Mouse (Mus musculus) heart, adult 8-10 months (tissue): ENCODE results near the gene Wfikkn1. TPM values are rescaled to one million over a fixed set of nuclear protein-coding genes. Genes with fewer than 3 reads are reported as not detected.

Source experiments
- DNase-seq: peaks from one replicate; pipeline ENCODE4 v3.0.0; 2022; ENCODE audit warnings: low spot score
- total RNA-seq, 4 experiments: library from RNA; stranded (reverse); gene quantifications; 2 replicates each; pipeline ENCODE4 v1.2.4; 2022

The Wfikkn1 gene
- total RNA-seq, 4 experiments from 2014 or later: 0.44 to 0.57 (median 0.51) TPM

GRCm38 (mm10) chr17:25837533-25837932 lies 43.1 kb downstream of the Wfikkn1 start:
- DNase-seq: no peak

GRCm38 (mm10) chr17:25837076-25837410 lies 43.6 kb downstream of the Wfikkn1 start, which contains the start of gene Rhbdl1:
Rhbdl1 (minus strand) TSS chr17:25837295.
- no peak for DNase-seq

GRCm38 (mm10) chr17:25836397-25837075 lies 44.1 kb downstream of the Wfikkn1 start:
- DNase-seq: no peak

- DNase-seq: no peak
Measured at GRCm38 (mm10) chr17:25835816-25836215, 44.8 kb downstream of the Wfikkn1 start.

- no peak for DNase-seq
Measured at GRCm38 (mm10) chr17:25835301-25835700, 45.4 kb downstream of the Wfikkn1 start.

GRCm38 (mm10) chr17:25834595-25835222 lies 45.9 kb downstream of the Wfikkn1 start:
- no peak for DNase-seq

- DNase-seq: no peak
Measured at GRCm38 (mm10) chr17:25833961-25834594, 46.6 kb downstream of the Wfikkn1 start.

- DNase-seq: peak; percentile 92
Measured at GRCm38 (mm10) chr17:25833291-25833663, 47.4 kb downstream of the Wfikkn1 start, which contains the start of gene Stub1. Stub1 (minus strand) TSS chr17:25833404.

- peak; percentile 99 for DNase-seq
Measured at GRCm38 (mm10) chr17:25832436-25833290, 48.0 kb downstream of the Wfikkn1 start.

GRCm38 (mm10) chr17:25831451-25832281 lies 49.0 kb downstream of the Wfikkn1 start:
- no peak for DNase-seq

GRCm38 (mm10) chr17:25830806-25831431 lies 49.7 kb downstream of the Wfikkn1 start:
- no peak for DNase-seq

- no peak for DNase-seq
Measured at GRCm38 (mm10) chr17:25830200-25830753, 50.4 kb downstream of the Wfikkn1 start.

- DNase-seq: no peak
Measured at GRCm38 (mm10) chr17:25829558-25830017, 51.1 kb downstream of the Wfikkn1 start.

- peak; percentile 76 for DNase-seq
Measured at GRCm38 (mm10) chr17:25828712-25829557, 51.7 kb downstream of the Wfikkn1 start, which contains the start of gene Jmjd8. Jmjd8 (plus strand) TSS chr17:25828867.

GRCm38 (mm10) chr17:25828223-25828594 lies 52.4 kb downstream of the Wfikkn1 start:
- DNase-seq: no peak
